9 mouse cellular contexts compared by ENCODE assay signal in the genomic region with DNA sequence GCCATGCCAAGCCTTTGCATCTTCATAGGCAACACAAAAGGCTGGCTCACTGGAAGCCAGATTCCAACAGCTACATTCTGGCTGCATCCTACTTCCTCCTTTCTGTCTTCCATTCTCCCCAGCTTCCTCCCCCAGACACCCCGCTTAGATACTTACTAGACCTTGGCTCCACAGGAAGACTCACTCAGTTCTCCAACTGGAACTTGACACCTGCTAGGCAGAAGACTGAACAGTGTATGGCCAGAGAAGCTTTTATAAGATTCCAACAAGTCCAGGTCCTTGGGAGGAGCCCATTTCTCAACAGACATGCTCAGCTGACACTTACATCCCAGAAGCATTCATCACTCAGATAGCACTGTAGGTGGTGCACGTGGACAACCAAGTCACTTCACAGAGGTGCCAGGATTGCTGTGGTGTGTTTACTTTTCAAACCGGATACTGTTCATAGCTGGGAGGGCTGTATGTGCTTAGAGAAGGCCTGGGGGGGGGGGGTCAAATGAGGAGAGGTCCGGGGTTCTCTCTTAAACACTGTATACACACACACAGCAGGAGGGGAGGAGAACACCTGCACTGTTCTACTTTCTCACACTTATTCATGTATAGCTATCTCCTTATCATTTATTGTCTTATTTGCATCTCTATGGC. TPM values are rescaled to one million over a fixed set of nuclear protein-coding genes. Genes with fewer than 3 reads are reported as not detected.
DNase-seq lines count a peak whose midpoint lies in the region; ATAC-seq and TF ChIP-seq lines count a peak whose summit lies in the region.
"Had no signal": no experiment of that assay in that cellular context is flagged by ENCODE, and none has a peak within 500 bp of the region (broad histone marks: within the 10 kb centered on the region; RNA-seq: fewer than 3 reads in every experiment).

A gene (minus strand): TSS at position 228 of the 645 bp plus-strand sequence.

- H3K9me3 ChIP-seq in forebrain, postnatal 0 days (ENCODE audit: low read length): no peaks in the 10 kb centered on the region
- H3K9me3 ChIP-seq in midbrain, embryonic 10.5 days (replicated peaks): no peaks in the 10 kb centered on the region

- H3K27ac ChIP-seq in gastrocnemius, adult 2 months: no peak within 1 kb of the TSS
- H3K27ac ChIP-seq in forebrain, postnatal 0 days (ENCODE audit: low read depth, low read length): no peak within 1 kb of the TSS
- H3K27ac ChIP-seq in midbrain, embryonic 10.5 days (replicated peaks): peak within 1 kb of the TSS; percentile 74

- intact Hi-C loops in gastrocnemius, adult 2 months (cut with DNase I): no loop called here

- 64% methylated on average over 4 of the region's 4 CpGs for WGBS in forebrain, postnatal 0 days
- WGBS in midbrain, embryonic 10.5 days: 57% methylated on average over 4 of the region's 4 CpGs

- no peaks in the 10 kb centered on the region for H3K79me3 ChIP-seq in C2C12 (ENCODE audit: low read depth)

- peak within 1 kb of the TSS; percentile 62 for H3K4me3 ChIP-seq in gastrocnemius, adult 2 months
- H3K4me3 ChIP-seq in C2C12 (ENCODE audit: insufficient read depth, poor library complexity, severe bottlenecking): no peak within 1 kb of the TSS
- H3K4me3 ChIP-seq in forebrain, postnatal 0 days (ENCODE audit: low read depth, low read length): peak within 1 kb of the TSS; percentile 41
- peak within 1 kb of the TSS; percentile 53 for H3K4me3 ChIP-seq in midbrain, embryonic 10.5 days

- H3K4me1 ChIP-seq in forebrain, postnatal 0 days (ENCODE audit: insufficient read depth): no peaks in the 10 kb centered on the region
- H3K4me1 ChIP-seq in midbrain, embryonic 10.5 days: peaks cover 15% of the 10 kb centered on the region

- no peaks in the 10 kb centered on the region for H3K36me3 ChIP-seq in C2C12 (ENCODE audit: control insufficient read depth, insufficient read depth)
- no peaks in the 10 kb centered on the region for H3K36me3 ChIP-seq in forebrain, postnatal 0 days (ENCODE audit: insufficient read depth)
- H3K36me3 ChIP-seq in midbrain, embryonic 10.5 days: no peaks in the 10 kb centered on the region

- H3K79me2 ChIP-seq in C2C12 (ENCODE audit: control insufficient read depth, insufficient read depth): no peaks in the 10 kb centered on the region

- H3K4me2 ChIP-seq in forebrain, postnatal 0 days (ENCODE audit: low read depth): peak within 1 kb of the TSS; percentile 84

- H3ac ChIP-seq in C2C12 (ENCODE audit: control insufficient read depth, insufficient read length, low read depth): peak within 1 kb of the TSS; percentile 7

- peak within 1 kb of the TSS; percentile 46 for H3K9ac ChIP-seq in forebrain, postnatal 0 days

- ATAC-seq in forebrain, postnatal 0 days: no peak

- no peaks in the 10 kb centered on the region for H3K27me3 ChIP-seq in C2C12 (ENCODE audit: control insufficient read depth, insufficient read depth, insufficient read length)
- no peaks in the 10 kb centered on the region for H3K27me3 ChIP-seq in forebrain, postnatal 0 days (ENCODE audit: insufficient read depth, low read length)
- H3K27me3 ChIP-seq in midbrain, embryonic 10.5 days (ENCODE audit: low read depth, poor library complexity, severe bottlenecking): peaks cover 20% of the 10 kb centered on the region

- no peak for DNase-seq in gastrocnemius, adult 2 months
- DNase-seq in gastrocnemius, adult 8-10 months (ENCODE audit: low spot score in 2 of 2): no peak
- no peak for DNase-seq in forebrain, postnatal 0 days
- DNase-seq in midbrain, embryonic 10.5 days (ENCODE audit: low spot score): no peak
- DNase-seq in urinary bladder, postnatal 14 days (ENCODE audit: low spot score): no peak
- DNase-seq in right cerebral cortex, postnatal 36 days (ENCODE audit: low spot score in 2 of 2): no peak
- DNase-seq in spleen, adult 12 weeks (ENCODE audit: low spot score): no peak
- DNase-seq: kidney, adult 8-10 months had no signal

- no peak for TF ChIP-seq CTCF in gastrocnemius, adult 2 months (IDR thresholded peaks at IDR 0.05)
- TF ChIP-seq CTCF in C2C12 (IDR thresholded peaks at IDR 0.05; ENCODE audit: control insufficient read depth, insufficient read depth, insufficient read length): no peak
- no peak for TF ChIP-seq CTCF in forebrain, postnatal 0 days (IDR thresholded peaks at IDR 0.05; ENCODE audit: low read depth)

TF ChIP-seq in C2C12, 6 proteins besides CTCF, POLR2A, EP300 and RAD21:
- TF ChIP-seq MYOG (IDR thresholded peaks at IDR 0.05; ENCODE audit: control insufficient read depth, extremely low read depth, insufficient read length): no peak
- no peak for TF ChIP-seq FOSL1 (IDR thresholded peaks at IDR 0.05; ENCODE audit: insufficient read depth, low read length, poor library complexity, severe bottlenecking)
- no peak for TF ChIP-seq USF1 (IDR thresholded peaks at IDR 0.05; ENCODE audit: low read depth)
- TF ChIP-seq MAX (IDR thresholded peaks at IDR 0.05): no peak
- TF ChIP-seq MYOD1 (IDR thresholded peaks at IDR 0.05; ENCODE audit: control insufficient read depth, insufficient read length, low read depth): no peak
- TF ChIP-seq CEBPB (IDR thresholded peaks at IDR 0.05; ENCODE audit: low read depth): no peak

RNA-seq across cellular contexts. Expression of the gene that starts here (rescaled TPM):
- not detected for total RNA-seq in gastrocnemius, adult 2 months (2021)
- total RNA-seq in gastrocnemius, adult 8-10 months (2022): not detected
- polyA plus RNA-seq in C2C12 (2012; fragmentation: generic; extraction: Trizol): not detected
- total RNA-seq in forebrain, postnatal 0 days (2014; rRNA removed): 0.38 and 0.57 TPM in 2 replicates
- 0.34 and 0.62 TPM in 2 replicates for polyA plus RNA-seq in forebrain, postnatal 0 days (2015; fragmentation: Nextera tagmentation; extraction: Ambion mirVana)
- polyA plus RNA-seq in midbrain, embryonic 10.5 days (2016; fragmentation: Nextera tagmentation; extraction: Ambion mirVana): 0.17 and 0.32 TPM in 2 replicates
